Mouse (Mus musculus) embryonic facial prominence, embryonic 15.5 days (tissue): ENCODE measurements around the gene Nlrx1. TPM values are rescaled to one million over a fixed set of nuclear protein-coding genes. Genes with fewer than 3 reads are reported as not detected.
A peak's percentile ranks its signal among the peaks of the same experiment; 100 is the strongest.

ENCODE experiments used
- ATAC-seq: fragments of 200-750 bp; cut with Nextera tagmentation; 2 replicates; pipeline ENCODE4 v1.8.0; 2017; ENCODE audit warnings: low read depth, moderate TSS enrichment; ENCODE audit not compliant: insufficient number of reproducible peaks, low FRiP score, low TSS enrichment
- H3K27ac ChIP-seq: fragments of 300-500 bp; sonication (generic); replicated peaks from 2 replicates; pipeline ENCODE4 v1.5.1; 2015; ENCODE audit warnings: mild to moderate bottlenecking, inconsistent platforms
- H3K27me3 ChIP-seq: fragments of 300-500 bp; sonication (generic); 2 replicates; pipeline ENCODE4 v1.6.1; 2015; ENCODE audit warnings: inconsistent platforms
- H3K36me3 ChIP-seq: fragments of 300-500 bp; sonication (generic); 2 replicates; pipeline ENCODE4 v1.6.1; 2015; ENCODE audit warnings: mild to moderate bottlenecking, inconsistent platforms
- H3K4me1 ChIP-seq: fragments of 300-500 bp; sonication (generic); 2 replicates; pipeline ENCODE4 v1.6.1; 2015; ENCODE audit warnings: inconsistent platforms
- H3K4me2 ChIP-seq: fragments of 300-500 bp; sonication (generic); replicated peaks from 2 replicates; pipeline ENCODE4 v1.6.1; 2015; ENCODE audit warnings: mild to moderate bottlenecking, inconsistent platforms
- H3K4me3 ChIP-seq: fragments of 300-500 bp; sonication (generic); replicated peaks from 2 replicates; pipeline ENCODE4 v1.5.1; 2015; ENCODE audit warnings: mild to moderate bottlenecking, inconsistent platforms
- H3K9ac ChIP-seq: fragments of 300-500 bp; sonication (generic); 2 replicates; pipeline ENCODE4 v1.6.1; 2015; ENCODE audit warnings: inconsistent platforms
- H3K9me3 ChIP-seq: fragments of 300-500 bp; sonication (generic); replicated peaks from 2 replicates; pipeline ENCODE4 v1.6.1; 2016; ENCODE audit warnings: inconsistent platforms
- WGBS: fragments of 180-500 bp; shearing (Covaris S2); methylation state at CpG from one replicate; pipeline ENCODE4 v1.1.7; 2015; 5-methylcytosine and 5-hydroxymethylcytosine counted together
- polyA plus RNA-seq: library from polyadenylated mRNA; unstranded; fragments of >200 nt; fragmentation: Nextera tagmentation; extraction: Ambion mirVana; gene quantifications from 2 replicates; pipeline ENCODE4 v1.2.1, GENCODE M21; 2015

Nlrx1 gene
- polyA plus RNA-seq, 1 experiment from 2014 or later: 14.6 TPM

GRCm38 (mm10) chr9:44234479-44235427 is 33.6 kb downstream of the Nlrx1 start:
- peak overlapping the region; percentile 79 for H3K27ac ChIP-seq
- H3K4me3 ChIP-seq: peak overlapping the region; percentile 93
- ATAC-seq: no peak
- H3K9ac ChIP-seq: no peak overlapping the region
- H3K36me3 ChIP-seq: no peaks in the 10 kb centered on the region
- 22% methylated on average over 19 of the region's 19 CpGs for WGBS
- peak overlapping the region; percentile 45 for H3K4me2 ChIP-seq
- no peaks in the 10 kb centered on the region for H3K27me3 ChIP-seq
- peaks cover 25% of the 10 kb centered on the region for H3K4me1 ChIP-seq
- no peaks in the 10 kb centered on the region for H3K9me3 ChIP-seq

GRCm38 (mm10) chr9:44233802-44234478 is 34.5 kb downstream of the Nlrx1 start, which contains the start of gene Cbl:
Cbl (minus strand) TSS chr9:44234049.
- Histone ChIP-seq H3K4me3 (peak within 1 kb of the TSS; percentile 93), H3K36me3 (no peaks in the 10 kb centered on the region), H3K27me3 (no peaks in the 10 kb centered on the region), H3K9me3 (no peaks in the 10 kb centered on the region), H3K4me2 (peak within 1 kb of the TSS; percentile 64), H3K9ac (peak within 1 kb of the TSS; percentile 80), H3K27ac (peak within 1 kb of the TSS; percentile 96), H3K4me1 (peaks cover 25% of the 10 kb centered on the region)
- peak; percentile 95 for ATAC-seq
- under 1% methylated on average over 71 of the region's 76 CpGs for WGBS

- 0 out of 2 replicates have a peak, but pooled peaks cover under 1% of the 10 kb centered on the region for H3K36me3 ChIP-seq
- no peaks in the 10 kb centered on the region for H3K9me3 ChIP-seq
- H3K27me3 ChIP-seq: no peaks in the 10 kb centered on the region
- H3K27ac ChIP-seq: peak overlapping the region; percentile 96
- H3K4me2 ChIP-seq: peak overlapping the region; percentile 64
- H3K9ac ChIP-seq: peak overlapping the region; percentile 80
- ATAC-seq: peak; percentile 70
- peaks cover 25% of the 10 kb centered on the region for H3K4me1 ChIP-seq
- peak overlapping the region; percentile 93 for H3K4me3 ChIP-seq
- WGBS: under 1% methylated on average over 40 of the region's 40 CpGs
Observed at GRCm38 (mm10) chr9:44233021-44233801, 35.2 kb downstream of the Nlrx1 start.

GRCm38 (mm10) chr9:44231609-44232008 is 36.8 kb downstream of the Nlrx1 start:
- no peaks in the 10 kb centered on the region for H3K9me3 ChIP-seq
- H3K9ac ChIP-seq: no peak overlapping the region
- H3K4me3 ChIP-seq: 0 out of 2 replicates have a peak overlapping the region, but pooled peaks have one; percentile 93
- H3K27ac ChIP-seq: no peak overlapping the region
- no peaks in the 10 kb centered on the region for H3K27me3 ChIP-seq
- ATAC-seq: no peak
- H3K36me3 ChIP-seq: peaks cover 8% of the 10 kb centered on the region; the same call in 1 of the 2 replicates
- H3K4me2 ChIP-seq: peak overlapping the region; percentile 64; the same call in 1 of the 2 replicates
- H3K4me1 ChIP-seq: peaks cover 25% of the 10 kb centered on the region

- Histone ChIP-seq H3K4me1 (peaks cover 6% of the 10 kb centered on the region), H3K4me3 (no peak overlapping the region), H3K4me2 (no peak overlapping the region), H3K9me3 (no peaks in the 10 kb centered on the region), H3K27ac (no peak overlapping the region), H3K27me3 (no peaks in the 10 kb centered on the region), H3K36me3 (peaks cover 8% of the 10 kb centered on the region; the same call in 1 of the 2 replicates), H3K9ac (no peak overlapping the region)
- WGBS: 64% methylated on average over 6 of the region's 6 CpGs
- ATAC-seq: no peak
Observed at GRCm38 (mm10) chr9:44225993-44226392, 42.4 kb downstream of the Nlrx1 start.

- H3K27me3 ChIP-seq: no peaks in the 10 kb centered on the region
- no peaks in the 10 kb centered on the region for H3K9me3 ChIP-seq
- no peak overlapping the region for H3K4me3 ChIP-seq
- 97% methylated on average over 14 of the region's 14 CpGs for WGBS
- H3K4me2 ChIP-seq: no peak overlapping the region
- H3K9ac ChIP-seq: no peak overlapping the region
- H3K4me1 ChIP-seq: no peaks in the 10 kb centered on the region
- ATAC-seq: no peak
- no peak overlapping the region for H3K27ac ChIP-seq
- H3K36me3 ChIP-seq: 0 out of 2 replicates have a peak, but pooled peaks cover 6% of the 10 kb centered on the region
Observed at GRCm38 (mm10) chr9:44213538-44213937, 54.9 kb downstream of the Nlrx1 start.

- H3K4me1 ChIP-seq: no peaks in the 10 kb centered on the region
- no peak overlapping the region for H3K4me3 ChIP-seq
- no peak overlapping the region for H3K9ac ChIP-seq
- ATAC-seq: no peak
- H3K4me2 ChIP-seq: no peak overlapping the region
- H3K27me3 ChIP-seq: no peaks in the 10 kb centered on the region
- H3K36me3 ChIP-seq: 0 out of 2 replicates have a peak, but pooled peaks cover 6% of the 10 kb centered on the region
- no peaks in the 10 kb centered on the region for H3K9me3 ChIP-seq
- 94% methylated on average over 4 of the region's 4 CpGs for WGBS
- H3K27ac ChIP-seq: no peak overlapping the region
Observed at GRCm38 (mm10) chr9:44212406-44212805, 56.0 kb downstream of the Nlrx1 start.

GRCm38 (mm10) chr9:44209416-44209815 is 59.0 kb downstream of the Nlrx1 start:
- H3K27ac ChIP-seq: no peak overlapping the region
- ATAC-seq: no peak
- H3K9me3 ChIP-seq: 0 out of 2 replicates have a peak, but pooled peaks cover under 1% of the 10 kb centered on the region
- H3K4me2 ChIP-seq: no peak overlapping the region
- no peaks in the 10 kb centered on the region for H3K4me1 ChIP-seq
- H3K9ac ChIP-seq: no peak overlapping the region
- WGBS: 96% methylated on average over 4 of the region's 4 CpGs
- H3K36me3 ChIP-seq: 0 out of 2 replicates have a peak, but pooled peaks cover 6% of the 10 kb centered on the region
- no peak overlapping the region for H3K4me3 ChIP-seq
- H3K27me3 ChIP-seq: no peaks in the 10 kb centered on the region

- H3K36me3 ChIP-seq: 0 out of 2 replicates have a peak, but pooled peaks cover 3% of the 10 kb centered on the region
- H3K27me3 ChIP-seq: no peaks in the 10 kb centered on the region
- H3K4me1 ChIP-seq: no peaks in the 10 kb centered on the region
- H3K4me2 ChIP-seq: no peak overlapping the region
- H3K27ac ChIP-seq: no peak overlapping the region
- 77% methylated on average over 2 of the region's 2 CpGs for WGBS
- no peak for ATAC-seq
- H3K9me3 ChIP-seq: 0 out of 2 replicates have a peak, but pooled peaks cover 2% of the 10 kb centered on the region
- H3K9ac ChIP-seq: no peak overlapping the region
- no peak overlapping the region for H3K4me3 ChIP-seq
Observed at GRCm38 (mm10) chr9:44207840-44208239, 60.6 kb downstream of the Nlrx1 start.
